Mouse (Mus musculus) myocyte (in vitro differentiated cells): ENCODE data around the gene Bnip3.

Experiments
- MAX ChIP-seq: IDR thresholded peaks from one replicate; pipeline ENCODE4 v1.6.1; 2011; ENCODE audit warnings: low read depth, mild to moderate bottlenecking, control low read depth
- MYOD1 ChIP-seq, 3 experiments: IDR thresholded peaks; one replicate each; pipeline ENCODE4 v1.6.1; 2011; ENCODE audit warnings: control low read depth in 2 of 3, low read depth in 2 of 3, mild to moderate bottlenecking in 2 of 3, moderate library complexity in 1 of 3; ENCODE audit not compliant: insufficient read length in 2 of 3, control insufficient read depth in 1 of 3
- MYOG ChIP-seq, 3 experiments: IDR thresholded peaks; one replicate each; pipeline ENCODE4 v1.6.1; 2011; ENCODE audit warnings: control low read depth in 2 of 3, low read depth in 2 of 3, mild to moderate bottlenecking in 2 of 3; ENCODE audit not compliant: insufficient read length in 2 of 3, control insufficient read depth in 1 of 3, insufficient read depth in 1 of 3
- POLR2A ChIP-seq: IDR thresholded peaks from one replicate; pipeline ENCODE4 v1.6.1; 2011; ENCODE audit warnings: low read depth, mild to moderate bottlenecking, control low read depth, moderate library complexity; ENCODE audit not compliant: insufficient read length
- POLR2AphosphoS2 ChIP-seq: IDR thresholded peaks from one replicate; pipeline ENCODE4 v1.6.1; 2011; ENCODE audit warnings: low read depth, control low read depth; ENCODE audit not compliant: insufficient read length
- SRF ChIP-seq: IDR thresholded peaks from one replicate; pipeline ENCODE4 v1.6.1; 2011; ENCODE audit warnings: low read depth; ENCODE audit not compliant: control insufficient read depth, insufficient read length
- TCF12 ChIP-seq: IDR thresholded peaks from one replicate; pipeline ENCODE4 v1.6.1; 2011; ENCODE audit warnings: mild to moderate bottlenecking, control low read depth; ENCODE audit not compliant: poor library complexity, insufficient read depth, severe bottlenecking
- USF1 ChIP-seq: IDR thresholded peaks from one replicate; pipeline ENCODE4 v1.6.1; 2011; ENCODE audit warnings: low read depth, mild to moderate bottlenecking, control low read depth, moderate library complexity

- TF ChIP-seq USF1, result no peak
- no peak for TF ChIP-seq POLR2A
- no peak for TF ChIP-seq MAX
- no peak for TF ChIP-seq MYOD1 (IDR thresholded peaks at IDR 0.05; ENCODE audit: control insufficient read depth in 1 of 3, insufficient read length in 2 of 3, low read depth in 2 of 3)
- no peak for TF ChIP-seq MYOG (IDR thresholded peaks at IDR 0.05; ENCODE audit: control insufficient read depth in 1 of 3, insufficient read depth in 1 of 3, insufficient read length in 2 of 3, low read depth in 2 of 3)
- TF ChIP-seq POLR2AphosphoS2, result no peak
- TF ChIP-seq SRF, result no peak
- no peak for TF ChIP-seq TCF12
Observed at GRCm38 (mm10) chr7:138947741-138948140, 38.4 kb upstream of the Bnip3 start.
